Mouse (Mus musculus) T-helper 17 cell (primary cell): ENCODE measurements around the gene Cgas.
"Not testable (repeated sequence)": the region's sequence is repeated elsewhere in the genome, so short reads cannot be mapped to it uniquely, and the experiment has no call there.

Experiments used
- in situ Hi-C, 2 experiments: fragments of 300-600 bp; cut with MboI, MseI; formaldehyde crosslinking; loops; 1 replicate in 1 of 2; 2 replicates in 1 of 2; pipeline ENCODE4 v1.15.1; 2025; ENCODE audit warnings: high pct_unique_total_duplicates in 2 of 2

Gene Cgas

DNA sequence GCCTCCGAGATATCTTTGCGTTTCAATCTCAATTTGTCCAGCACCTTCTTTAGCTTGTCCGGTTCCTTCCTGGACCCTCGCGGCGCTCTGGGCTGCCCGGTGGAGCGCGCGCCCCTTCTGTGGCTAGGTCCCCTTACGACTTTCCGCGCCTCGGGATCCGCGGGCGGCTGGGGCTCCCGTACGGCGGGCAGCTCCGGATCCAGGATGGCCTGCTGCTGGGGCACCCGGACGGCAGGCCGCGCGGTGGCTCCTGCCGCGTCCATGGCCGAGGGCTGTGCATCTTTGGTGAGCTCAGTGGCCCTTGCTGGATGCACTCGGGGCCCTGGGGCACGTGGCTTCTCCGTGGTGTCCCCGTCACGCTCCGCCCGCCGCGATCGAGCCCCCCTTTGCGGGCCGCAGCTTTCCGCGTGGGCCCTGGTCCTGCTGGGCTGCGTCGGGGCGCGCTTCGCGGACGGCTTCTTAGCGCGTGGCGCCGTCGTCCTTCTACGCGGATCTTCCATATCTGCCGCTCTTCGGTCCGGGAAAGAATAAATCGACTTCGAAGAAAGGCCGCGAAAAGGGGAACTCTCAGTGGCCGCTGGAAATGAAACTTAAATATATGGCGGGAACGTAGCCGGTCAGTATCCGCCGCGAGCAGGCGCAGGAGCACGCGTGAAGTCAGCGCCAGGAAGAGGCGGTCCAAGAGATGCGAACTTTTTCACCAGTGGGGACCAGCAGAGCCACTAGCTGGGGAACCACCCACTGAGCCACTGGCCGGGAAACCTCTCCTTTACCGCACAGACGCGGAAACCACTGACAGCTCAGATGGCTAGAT is at the start of gene Cgas:
TSS of gene Cgas (minus strand) at position 659 of the 814 bp plus-strand sequence.
- in situ Hi-C loops, result no loop called here

DNA sequence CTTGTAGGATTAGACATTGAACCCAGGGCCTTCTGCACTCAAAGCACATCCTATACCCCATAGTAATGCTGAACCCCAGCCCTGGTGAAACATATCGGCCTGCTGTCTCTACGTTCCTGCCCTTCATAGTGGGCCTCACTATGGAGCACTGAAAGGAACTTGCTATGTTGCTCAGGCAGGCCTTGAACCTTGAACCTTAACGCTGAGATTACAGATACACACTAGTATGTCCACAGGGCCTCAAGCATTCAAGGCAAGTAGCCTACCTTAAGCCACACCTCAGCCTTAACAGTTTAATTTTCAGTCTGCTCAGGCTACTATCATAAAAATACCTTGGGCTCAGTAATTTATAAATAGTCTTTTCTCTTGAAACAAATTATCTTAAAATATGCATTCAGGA is 49.2 kb upstream of the Cgas start:
- in situ Hi-C loops, result no loop called here

DNA sequence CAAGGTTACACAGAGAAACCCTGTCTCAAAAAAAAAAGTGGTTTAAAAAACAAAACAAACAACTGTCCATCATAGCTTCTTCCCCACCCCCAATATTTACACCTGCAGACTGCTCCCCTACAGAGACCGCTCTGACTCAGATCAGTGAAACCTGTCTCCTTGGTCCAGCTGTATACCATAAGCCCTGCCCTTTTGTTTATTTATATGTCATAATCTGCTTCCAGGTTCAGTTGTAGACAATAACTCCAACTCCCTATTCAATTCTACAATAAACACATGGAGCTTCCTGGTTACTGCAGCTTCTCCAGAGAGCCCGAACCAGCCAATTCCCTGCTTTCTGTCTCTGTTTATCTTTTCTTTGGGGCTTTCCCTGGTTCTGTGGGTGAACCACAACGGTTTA is 48.1 kb upstream of the Cgas start:
- in situ Hi-C loops, result no loop called here

DNA sequence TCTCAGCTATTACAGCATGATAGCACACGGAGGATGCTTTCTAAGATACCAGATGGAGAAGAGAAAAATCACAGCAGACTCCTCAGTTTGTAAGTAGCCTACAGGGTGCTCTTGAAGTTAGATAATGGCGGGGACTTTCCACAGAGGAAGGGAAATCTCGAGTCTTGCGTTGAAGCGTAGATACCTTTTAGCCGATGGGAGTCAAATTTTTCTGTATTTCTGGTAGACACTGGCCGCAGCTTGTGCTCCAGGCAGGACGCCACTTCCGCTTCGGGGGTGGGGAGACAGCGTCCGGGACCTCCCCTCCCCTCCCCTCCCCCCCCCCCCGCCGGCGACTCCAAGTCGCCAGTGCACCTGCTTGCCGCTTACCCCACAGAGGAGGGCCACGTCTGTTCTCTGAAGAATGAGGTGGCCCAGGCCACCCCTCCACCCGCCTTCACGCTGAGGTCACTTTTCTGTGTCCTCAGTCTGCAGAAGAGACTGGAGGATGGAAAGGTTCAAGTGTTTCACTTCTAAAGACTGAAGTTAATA is 45.9 kb upstream of the Cgas start, which contains the start of gene Eef1a1:
TSS of gene Eef1a1 (minus strand) at position 262 of the 531 bp plus-strand sequence.
- in situ Hi-C loops, result no loop called here

DNA sequence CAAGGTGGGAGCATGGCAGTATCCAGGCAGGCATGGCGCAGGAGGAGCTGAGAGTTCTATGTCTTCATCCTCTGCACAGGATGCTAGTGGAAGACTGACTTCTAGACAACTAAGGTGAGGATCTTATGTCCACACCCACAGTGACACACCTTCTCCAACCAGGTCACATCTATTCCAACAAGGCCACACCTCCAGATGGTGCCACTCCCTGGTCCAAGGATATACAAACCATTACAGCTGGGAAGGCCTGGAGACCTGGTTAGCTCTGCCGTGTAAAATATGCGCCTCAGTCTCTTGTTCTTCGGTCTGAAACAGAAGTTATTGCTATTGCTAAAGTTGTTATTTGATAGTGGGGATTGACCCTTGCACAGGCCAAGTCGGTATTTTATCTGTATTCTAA is 45.0 kb upstream of the Cgas start:
- in situ Hi-C loops, result not testable (repeated sequence)

DNA sequence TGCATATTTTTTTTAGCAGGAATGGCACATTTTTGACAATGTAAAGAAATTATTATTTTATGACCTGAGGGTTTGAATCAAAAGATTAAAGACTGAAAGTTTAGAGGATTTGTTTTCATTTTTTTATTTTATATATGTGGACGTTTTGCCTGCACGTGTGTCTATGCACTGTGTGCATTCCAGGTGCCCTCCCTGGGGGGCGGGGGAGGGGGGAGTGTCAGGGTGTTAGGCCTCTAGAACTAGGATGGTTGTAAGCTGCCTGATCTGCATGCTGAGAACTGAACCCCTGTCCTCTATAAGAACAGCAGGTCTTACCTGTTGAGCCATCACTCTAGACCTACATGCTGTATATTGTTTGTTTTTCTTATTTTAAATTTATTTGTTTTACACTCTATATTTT is 41.6 kb upstream of the Cgas start:
- in situ Hi-C loops, result loop anchor here in 1 of 2 experiments (5.0 kb wide), 1 partner anchor 38 kb away; no protein-coding TSS in a partner anchor

DNA sequence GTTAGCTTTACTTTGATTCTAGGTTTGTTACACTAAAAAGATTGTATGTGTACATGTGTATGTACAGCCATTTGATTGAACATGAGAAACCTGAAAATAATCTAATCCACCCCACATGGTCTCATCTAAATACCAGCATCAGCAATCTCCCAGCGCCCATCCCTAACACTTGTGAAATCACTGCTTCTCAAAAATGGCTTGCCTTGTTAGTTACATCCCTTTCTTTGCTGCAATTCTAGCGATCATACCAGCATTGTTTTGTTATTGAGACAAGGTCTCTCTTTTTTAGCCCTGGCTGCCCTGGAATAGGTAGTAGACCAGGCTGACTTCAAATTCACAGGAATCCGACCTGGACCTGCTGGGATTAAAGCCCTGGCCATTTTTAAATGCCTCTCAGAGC is 39.3 kb upstream of the Cgas start:
- in situ Hi-C loops, result loop anchor here in 1 of 2 experiments (5.0 kb wide), 1 partner anchor 40 kb away; no protein-coding TSS in a partner anchor

DNA sequence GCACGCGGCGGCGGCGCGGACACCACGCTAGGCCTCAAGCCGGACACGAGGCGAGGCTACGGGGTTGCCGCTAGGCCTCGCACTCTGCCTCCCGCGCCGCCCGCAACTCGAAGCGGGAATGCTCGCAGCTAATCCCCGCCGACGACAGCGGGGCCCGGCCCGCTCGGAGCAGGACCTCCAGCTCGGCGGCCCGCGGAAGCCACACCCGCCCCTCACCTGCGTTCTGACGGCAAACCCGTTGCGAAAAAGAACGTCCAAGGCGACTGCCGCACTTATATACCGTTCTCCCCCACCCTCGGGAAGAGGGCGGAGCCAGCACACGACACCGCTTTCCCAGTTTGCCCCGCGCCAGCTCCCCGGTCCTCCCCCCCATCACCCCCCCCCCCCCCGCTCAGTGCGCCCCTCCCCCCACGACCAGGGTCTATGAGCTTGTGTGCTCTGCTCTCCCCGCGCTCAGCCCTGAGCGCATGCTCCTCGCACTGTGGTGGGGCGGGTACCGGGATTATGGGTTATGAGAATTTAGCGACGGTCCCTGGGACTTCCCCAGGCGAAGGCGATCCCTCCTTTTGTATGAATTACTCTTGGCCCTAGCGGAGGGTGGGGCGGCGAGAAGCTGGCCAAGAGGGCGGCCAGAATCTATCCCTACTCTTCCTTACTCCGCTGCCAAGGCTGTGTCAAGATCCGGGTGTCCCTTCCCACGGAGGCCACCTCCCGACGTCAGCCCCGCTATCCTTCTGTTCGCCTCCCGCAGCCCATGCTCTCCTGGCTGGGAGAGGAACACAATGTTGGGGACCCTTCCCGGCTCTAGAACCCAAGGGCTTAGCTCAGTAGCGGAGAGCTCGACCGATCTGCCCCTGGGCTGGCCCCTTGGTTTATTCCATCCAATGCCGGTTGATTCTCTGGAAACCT is 38.6 kb upstream of the Cgas start:
- in situ Hi-C loops, result loop anchor here in 1 of 2 experiments (5.0 kb wide), 1 partner anchor 41 kb away; no protein-coding TSS in a partner anchor

DNA sequence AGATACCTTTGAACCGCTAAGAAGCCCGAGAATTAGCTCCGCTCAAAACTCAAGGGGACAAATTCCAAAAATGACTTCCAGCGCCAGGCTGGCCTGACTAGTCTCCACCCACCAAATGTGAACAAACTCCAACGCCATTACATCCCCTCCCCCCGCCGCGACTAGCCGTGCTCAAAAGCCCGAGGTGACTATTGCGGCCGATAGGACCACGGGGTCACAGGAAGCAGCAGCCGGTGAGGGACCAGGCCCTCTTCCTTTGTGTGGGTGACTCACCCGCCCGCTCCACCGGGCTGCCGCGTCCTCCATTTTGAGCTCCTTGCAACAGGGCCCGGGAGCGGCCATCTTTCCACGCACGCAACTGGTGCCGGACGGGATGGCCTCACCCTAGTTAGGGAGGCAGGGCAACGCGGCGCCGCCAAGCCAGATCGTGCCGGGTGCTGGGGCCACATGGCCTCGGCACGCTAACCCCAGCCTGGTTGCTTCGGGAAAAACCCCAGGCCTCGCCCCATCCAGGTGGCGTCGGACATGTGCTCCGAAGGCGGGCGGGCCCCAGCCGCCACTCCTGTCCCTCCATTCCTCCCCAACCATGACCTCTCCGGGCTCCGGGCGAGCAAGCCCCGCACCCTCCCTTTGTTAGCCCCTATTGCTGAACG is 37.8 kb upstream of the Cgas start:
- in situ Hi-C loops, result loop anchor here in 1 of 2 experiments (5.0 kb wide), 1 partner anchor 41 kb away; no protein-coding TSS in a partner anchor

DNA sequence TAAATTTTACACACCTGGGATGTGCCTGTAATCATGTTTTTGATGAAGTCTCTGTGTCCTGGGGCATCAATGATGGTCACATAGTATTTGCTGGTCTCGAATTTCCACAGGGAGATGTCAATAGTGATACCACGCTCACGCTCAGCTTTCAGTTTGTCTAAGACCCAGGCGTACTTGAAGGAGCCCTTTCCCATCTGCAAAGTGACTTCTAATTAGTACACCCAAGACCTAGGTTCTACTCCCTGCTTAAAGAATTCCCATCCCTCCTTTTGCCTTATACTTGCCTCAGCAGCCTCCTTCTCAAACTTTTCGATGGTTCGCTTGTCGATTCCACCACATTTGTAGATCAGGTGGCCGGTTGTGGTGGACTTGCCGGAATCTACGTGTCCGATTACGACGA is 37.2 kb upstream of the Cgas start:
- in situ Hi-C loops, result loop anchor here in 1 of 2 experiments (5.0 kb wide), 1 partner anchor 42 kb away; no protein-coding TSS in a partner anchor

DNA sequence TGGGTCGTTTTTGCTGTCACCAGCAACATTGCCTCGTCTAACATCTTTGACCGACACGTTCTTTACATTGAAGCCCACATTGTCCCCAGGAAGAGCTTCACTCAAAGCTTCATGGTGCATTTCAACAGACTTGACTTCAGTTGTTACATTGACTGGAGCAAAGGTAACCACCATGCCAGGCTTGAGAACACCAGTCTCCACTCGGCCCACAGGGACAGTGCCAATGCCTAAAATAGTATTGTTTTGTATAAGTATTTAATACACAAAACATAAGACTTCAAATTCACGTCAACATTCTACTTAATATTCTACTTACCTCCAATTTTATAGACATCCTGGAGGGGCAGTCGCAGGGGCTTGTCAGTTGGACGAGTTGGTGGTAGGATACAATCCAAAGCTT is 36.3 kb upstream of the Cgas start:
- in situ Hi-C loops, result not testable (repeated sequence)

DNA sequence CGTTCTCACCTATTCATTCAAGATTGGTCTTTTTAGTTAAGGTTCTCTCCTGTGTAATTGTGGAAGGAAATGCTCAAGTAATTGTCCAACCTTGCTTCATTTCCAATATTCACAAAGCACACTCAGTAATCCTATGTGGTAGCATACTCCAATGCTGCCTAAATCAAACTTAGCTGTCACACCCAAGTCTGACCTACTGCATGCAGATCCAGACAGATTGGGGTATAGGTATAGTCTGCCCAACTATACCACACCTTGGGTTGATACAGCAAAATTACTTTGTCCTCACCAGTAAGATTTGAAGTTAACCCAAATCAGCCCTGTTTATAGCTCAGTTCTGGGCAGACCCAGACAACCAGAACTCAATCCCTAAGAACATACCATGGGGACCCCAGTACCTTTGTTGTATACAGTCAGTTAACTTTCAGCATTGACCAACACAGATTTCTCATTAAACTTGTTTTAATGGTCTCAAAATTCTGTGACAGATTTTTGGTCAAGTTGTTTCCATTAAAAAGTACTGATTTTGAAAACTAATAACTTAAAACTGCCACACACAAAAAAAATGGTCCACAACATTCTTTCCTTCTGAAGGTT is 35.1 kb upstream of the Cgas start:
- in situ Hi-C loops, result not testable (repeated sequence)

DNA sequence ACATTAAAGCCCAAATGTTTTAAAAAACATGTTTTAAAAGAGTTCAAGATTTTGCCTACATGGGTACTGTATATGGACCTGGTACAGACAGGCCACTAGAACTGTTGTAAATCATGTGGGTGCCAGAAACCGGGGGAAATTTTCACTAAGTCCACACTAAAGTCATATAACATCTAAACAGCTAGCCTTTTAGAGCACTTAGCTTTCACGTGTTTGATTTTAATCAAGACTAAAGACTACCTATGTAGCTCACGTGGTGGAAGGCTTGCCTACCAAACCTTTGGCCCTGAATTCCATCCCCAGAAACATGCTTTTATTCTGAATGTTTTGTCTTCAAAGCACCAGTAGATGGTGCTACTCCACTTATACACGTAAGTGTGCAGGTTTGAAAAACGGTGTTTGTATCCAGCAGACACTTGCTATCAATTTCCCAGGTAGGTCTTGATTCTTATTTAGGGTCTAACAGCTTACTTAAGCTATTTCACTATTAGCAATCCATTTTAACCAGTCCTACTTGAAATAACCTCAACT is 34.0 kb upstream of the Cgas start:
- in situ Hi-C loops, result no loop called here

DNA sequence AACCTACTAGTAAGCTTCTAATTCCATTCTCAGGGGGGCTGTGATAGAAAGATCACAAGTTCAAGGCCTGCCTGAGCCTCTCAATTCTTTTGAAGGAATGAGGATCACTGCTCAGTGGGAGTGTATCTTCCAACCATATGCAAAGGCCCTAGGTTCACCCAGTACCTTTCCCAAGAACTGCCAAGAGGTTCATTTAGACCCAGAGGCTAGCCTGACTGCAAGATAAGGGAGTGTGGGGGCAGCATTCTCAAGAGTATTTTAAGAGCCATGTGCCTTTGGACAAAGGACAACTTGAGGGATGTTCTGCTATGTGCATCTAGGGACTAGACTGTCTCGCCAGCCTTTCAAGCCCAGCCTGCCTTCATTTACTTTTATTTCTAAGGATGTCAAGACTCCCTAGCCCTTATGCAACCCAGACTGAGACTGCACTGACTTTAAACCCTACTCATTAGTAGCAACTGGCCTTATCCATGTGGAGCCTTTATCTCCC is 33.5 kb upstream of the Cgas start:
- in situ Hi-C loops, result no loop called here

DNA sequence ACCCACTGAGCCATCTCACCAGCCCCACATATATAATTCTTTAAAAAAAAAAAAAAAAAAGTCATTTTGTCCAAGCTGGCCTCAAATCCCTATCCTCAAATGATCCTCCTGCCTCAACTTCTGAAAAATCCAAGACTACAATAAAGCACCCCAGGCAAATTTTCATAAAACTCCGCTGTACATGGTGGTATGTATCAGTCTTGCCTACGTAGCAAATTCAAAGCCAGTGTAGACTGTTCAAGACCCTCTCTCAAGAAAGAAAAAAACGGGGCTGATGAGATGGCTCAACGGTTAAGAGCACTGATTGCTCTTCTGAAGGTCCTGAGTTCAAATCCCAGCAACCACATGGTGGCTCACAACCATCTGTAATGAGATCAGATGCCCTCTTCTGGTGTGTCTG is 32.8 kb upstream of the Cgas start:
- in situ Hi-C loops, result no loop called here

DNA sequence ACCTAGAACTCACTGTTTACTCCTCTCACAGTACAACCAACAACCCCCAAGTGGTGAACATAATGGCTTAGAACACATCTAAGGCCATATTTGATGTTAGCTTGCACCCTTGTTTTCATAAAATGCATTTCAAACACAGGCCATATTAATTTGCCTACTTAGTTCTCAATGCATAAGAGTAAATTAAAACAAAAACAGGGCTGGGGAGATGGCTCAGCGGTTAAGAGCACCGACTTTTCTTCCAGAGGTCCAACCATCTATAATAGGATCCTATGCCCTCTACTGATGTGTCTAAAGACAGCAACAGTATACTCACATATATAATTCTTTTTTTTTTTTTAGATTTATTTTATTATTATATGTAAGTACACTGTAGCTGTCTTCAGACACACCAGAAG is 32.3 kb upstream of the Cgas start:
- in situ Hi-C loops, result no loop called here

DNA sequence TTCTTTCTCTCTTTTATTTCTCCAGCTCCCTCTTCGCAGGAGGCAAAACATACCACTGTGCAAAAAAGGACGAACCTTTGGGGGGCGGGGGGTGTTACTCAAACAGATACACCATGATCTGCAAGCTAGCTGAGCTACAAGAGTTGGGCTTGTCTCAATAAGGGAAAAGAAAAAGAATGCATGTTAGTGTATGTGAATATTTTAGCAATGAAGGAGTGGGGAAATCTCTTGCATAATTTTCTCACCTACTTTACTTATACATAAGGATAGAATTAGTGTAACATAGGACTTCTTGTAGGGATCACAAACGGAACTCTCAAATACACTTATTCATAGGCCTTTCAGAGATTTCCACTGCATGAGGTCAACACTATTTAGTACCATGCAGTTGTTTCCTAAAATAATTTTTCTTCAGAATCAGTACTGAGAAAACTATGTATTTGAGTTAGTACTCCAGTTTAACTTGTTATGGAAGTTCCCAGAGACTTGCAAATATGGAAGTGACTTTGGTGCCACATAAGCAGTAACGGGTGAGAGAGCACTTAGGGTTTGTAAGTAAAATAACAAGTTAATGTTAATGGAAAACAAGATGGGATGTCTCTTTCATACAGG is 31.8 kb upstream of the Cgas start:
- in situ Hi-C loops, result no loop called here

DNA sequence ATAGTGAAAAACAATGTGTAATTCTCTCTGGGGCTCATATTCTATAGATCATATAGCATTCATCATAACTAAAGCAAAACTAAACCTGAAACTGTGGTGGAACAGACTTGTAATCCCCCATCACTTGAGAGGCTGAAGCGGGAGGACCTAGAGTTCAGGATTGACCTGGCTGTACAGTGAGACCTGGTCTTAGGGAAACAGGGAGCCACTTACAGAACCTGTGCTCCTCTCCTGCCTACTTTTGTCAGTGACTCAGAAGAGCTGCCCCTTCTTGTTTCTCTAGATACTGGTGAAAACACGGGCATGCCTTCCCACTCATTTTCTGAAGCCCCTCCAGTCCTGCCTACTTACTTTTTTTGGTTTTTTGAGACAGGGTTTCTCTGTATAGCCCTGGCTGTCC is 31.2 kb upstream of the Cgas start:
- in situ Hi-C loops, result no loop called here

DNA sequence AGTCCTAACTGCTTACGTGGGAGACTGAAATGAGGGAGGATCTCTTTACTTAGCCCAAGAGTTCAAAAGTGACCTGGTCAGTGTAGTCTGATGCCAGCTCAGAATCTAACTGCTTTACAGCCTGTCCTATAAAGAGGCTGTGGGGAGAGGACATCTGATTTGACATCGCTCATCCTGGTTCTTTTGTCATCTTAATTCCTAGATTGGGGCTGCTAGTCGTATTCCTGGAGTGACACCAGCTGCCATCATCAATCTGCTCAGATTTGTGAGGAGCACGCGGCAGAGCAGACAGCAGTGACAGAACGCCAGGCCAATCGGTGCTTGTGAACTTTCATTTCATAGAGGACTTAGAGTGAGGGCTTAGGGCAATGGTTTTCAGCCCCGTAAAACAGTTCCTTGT is 30.6 kb upstream of the Cgas start:
- in situ Hi-C loops, result no loop called here

DNA sequence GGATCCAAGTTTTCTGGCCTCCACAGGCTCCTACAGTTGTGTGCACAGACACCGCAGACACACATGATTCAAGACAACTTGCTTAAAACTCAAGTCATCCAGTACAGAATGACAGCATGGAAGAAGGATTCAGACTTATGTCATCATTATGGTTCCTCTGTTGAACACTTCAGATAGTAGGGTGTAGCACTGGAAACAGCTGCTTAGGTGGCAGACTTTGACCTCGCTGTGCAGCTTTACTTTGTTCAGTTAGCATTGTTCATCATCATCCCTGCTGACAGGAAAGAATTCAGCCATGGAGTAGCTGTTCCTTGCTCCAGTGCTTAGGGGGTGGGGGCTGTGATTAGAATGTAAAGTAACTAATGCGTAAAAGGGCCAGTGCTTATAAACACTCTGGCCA is 22.7 kb upstream of the Cgas start:
- in situ Hi-C loops, result no loop called here
